Mouse (Mus musculus) embryonic facial prominence, embryonic 12.5 days (tissue): ENCODE measurements at regions not wholly inside any gene's neighbourhood (a gene's known extent, or its start where the extent isn't known, plus 50 kb on each side); places are given as distances from the start of the nearest gene placed in this dataset.
A peak's percentile ranks its signal among the peaks of the same experiment; 100 is the strongest.

Experiments
- ATAC-seq: fragments of 200-750 bp; cut with Nextera tagmentation; 2 replicates; pipeline ENCODE4 v1.8.0; 2017; ENCODE audit not compliant: insufficient number of reproducible peaks, insufficient read depth, low FRiP score, low TSS enrichment
- H3K27ac ChIP-seq: fragments of 300-500 bp; sonication (generic); 2 replicates; pipeline ENCODE4 v1.5.1; 2016; ENCODE audit warnings: mild to moderate bottlenecking
- H3K27me3 ChIP-seq: fragments of 300-500 bp; sonication (generic); 2 replicates; pipeline ENCODE4 v1.6.1; 2016; ENCODE audit warnings: mild to moderate bottlenecking, moderate library complexity
- H3K36me3 ChIP-seq: fragments of 300-500 bp; sonication (generic); 2 replicates; pipeline ENCODE4 v1.6.1; 2016; ENCODE audit warnings: mild to moderate bottlenecking
- H3K4me1 ChIP-seq: fragments of 300-500 bp; sonication (generic); 2 replicates; pipeline ENCODE4 v1.6.1; 2016
- H3K4me2 ChIP-seq: fragments of 300-500 bp; sonication (generic); replicated peaks from 2 replicates; pipeline ENCODE4 v1.6.1; 2016; ENCODE audit warnings: mild to moderate bottlenecking, moderate library complexity
- H3K4me3 ChIP-seq: fragments of 300-500 bp; sonication (generic); 2 replicates; pipeline ENCODE4 v1.5.1; 2016; ENCODE audit warnings: mild to moderate bottlenecking
- H3K9ac ChIP-seq: fragments of 300-500 bp; sonication (generic); 2 replicates; pipeline ENCODE4 v1.6.1; 2016; ENCODE audit warnings: mild to moderate bottlenecking, moderate library complexity
- H3K9me3 ChIP-seq: fragments of 300-500 bp; sonication (generic); 2 replicates; pipeline ENCODE4 v1.6.1; 2016; ENCODE audit warnings: mild to moderate bottlenecking, moderate library complexity
- WGBS: fragments of 180-500 bp; shearing (Covaris S2); methylation state at CpG from one replicate; pipeline ENCODE4 v1.1.7; 2016; 5-methylcytosine and 5-hydroxymethylcytosine counted together

DNA sequence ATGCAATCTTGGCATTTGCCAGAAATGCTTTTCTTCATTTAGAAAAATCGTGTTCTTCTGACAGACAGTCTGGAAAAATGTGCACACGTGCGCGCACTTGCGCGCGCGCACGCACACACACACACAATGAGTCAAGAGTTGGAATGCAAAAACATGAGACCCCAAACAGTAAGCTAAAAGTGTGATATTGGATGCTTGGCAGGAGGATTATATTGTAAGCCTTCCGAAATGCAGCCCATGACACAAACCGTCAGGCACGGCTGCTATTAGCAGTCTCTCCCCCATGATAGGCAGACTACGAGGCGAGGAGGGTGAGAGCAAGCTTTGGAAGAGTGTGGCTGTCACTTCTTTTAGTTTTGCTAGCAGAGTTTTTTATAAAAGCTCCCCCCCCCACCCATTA is 282.1 kb upstream of the Tbc1d5 start:
- Histone ChIP-seq H3K4me2 (peak overlapping the region; percentile 32), H3K9ac (no peak overlapping the region), H3K36me3 (no peaks in the 10 kb centered on the region), H3K9me3 (no peaks in the 10 kb centered on the region), H3K4me3 (0 out of 2 replicates have a peak overlapping the region, but pooled peaks have one; percentile 13), H3K4me1 (no peaks in the 10 kb centered on the region; the same call in 1 of the 2 replicates), H3K27ac (no peak overlapping the region), H3K27me3 (no peaks in the 10 kb centered on the region)
- ATAC-seq = no peak
- 56% methylated on average over 14 of the region's 14 CpGs for WGBS

DNA sequence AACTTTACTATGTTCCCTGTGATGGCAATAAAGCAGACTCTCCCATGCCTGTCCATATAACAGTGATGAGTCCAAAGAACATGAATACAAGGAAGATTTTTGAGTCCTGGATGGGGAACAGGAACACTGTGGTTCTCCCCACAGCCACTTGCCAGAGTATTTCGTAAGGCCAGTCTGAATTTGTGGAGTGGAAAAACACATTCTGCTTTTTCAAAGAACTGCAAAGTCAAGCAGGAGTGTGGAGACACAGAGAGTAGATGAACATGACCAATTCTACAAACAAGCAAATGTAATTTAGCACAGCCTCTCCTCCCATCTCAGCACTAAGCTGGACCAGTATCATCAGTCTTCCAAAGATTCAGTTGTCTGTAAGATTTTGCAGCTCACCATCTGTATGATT is 280.0 kb upstream of the Tbc1d5 start:
- Histone ChIP-seq H3K27ac (no peak overlapping the region), H3K4me2 (no peak overlapping the region), H3K27me3 (no peaks in the 10 kb centered on the region), H3K4me1 (no peaks in the 10 kb centered on the region; the same call in 1 of the 2 replicates), H3K4me3 (no peak overlapping the region), H3K9me3 (no peaks in the 10 kb centered on the region), H3K36me3 (no peaks in the 10 kb centered on the region), H3K9ac (no peak overlapping the region)
- no peak for ATAC-seq
- 79% methylated on average over 1 of the region's 1 CpGs for WGBS

DNA sequence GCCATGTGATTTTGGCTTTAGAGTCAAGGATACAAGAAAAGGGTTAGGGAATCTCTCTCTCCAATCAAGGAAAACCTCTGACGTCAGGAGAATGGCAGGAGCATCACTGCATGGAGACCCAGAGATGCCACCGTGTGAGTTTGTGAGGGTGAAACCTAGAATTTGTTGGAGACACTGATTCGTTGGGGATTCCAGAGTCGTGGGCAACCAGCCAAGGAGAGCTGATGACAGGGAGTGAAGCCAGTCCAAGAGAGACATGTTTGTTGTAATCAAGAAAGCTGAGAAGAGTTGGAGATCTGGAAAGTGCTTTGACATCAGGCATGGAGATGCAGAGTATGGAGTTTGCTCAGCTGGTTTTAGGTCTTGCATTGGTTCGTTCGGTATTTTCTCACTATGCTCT is 236.6 kb upstream of the Tbc1d5 start:
- Histone ChIP-seq H3K9me3 (no peaks in the 10 kb centered on the region), H3K4me2 (no peak overlapping the region), H3K4me3 (no peak overlapping the region), H3K9ac (no peak overlapping the region), H3K36me3 (no peaks in the 10 kb centered on the region), H3K4me1 (no peaks in the 10 kb centered on the region), H3K27me3 (no peaks in the 10 kb centered on the region), H3K27ac (no peak overlapping the region)
- 87% methylated on average over 6 of the region's 6 CpGs for WGBS
- ATAC-seq = no peak

DNA sequence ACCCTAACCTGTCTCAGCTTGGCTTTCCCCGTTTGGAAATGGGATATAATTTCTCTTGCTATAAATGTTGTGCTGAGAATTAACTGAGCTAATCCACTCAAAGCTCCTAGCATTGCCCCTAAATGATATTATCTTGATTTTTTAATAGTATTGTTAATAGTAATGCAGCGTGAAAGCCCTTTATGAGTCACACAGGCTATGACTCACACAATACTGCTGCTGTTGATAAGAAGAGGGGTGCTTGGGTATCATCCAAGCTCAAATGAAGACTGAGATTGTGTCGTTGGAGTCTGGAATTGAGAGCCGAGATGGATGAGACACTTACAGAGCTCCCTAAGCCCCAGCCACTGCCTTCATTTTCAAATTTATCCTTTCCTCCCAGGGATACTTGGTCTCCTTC is 235.2 kb upstream of the Tbc1d5 start:
- Histone ChIP-seq H3K4me1 (no peaks in the 10 kb centered on the region), H3K9me3 (no peaks in the 10 kb centered on the region), H3K27me3 (no peaks in the 10 kb centered on the region), H3K9ac (no peak overlapping the region), H3K4me3 (no peak overlapping the region), H3K4me2 (no peak overlapping the region), H3K27ac (no peak overlapping the region), H3K36me3 (no peaks in the 10 kb centered on the region)
- no peak for ATAC-seq
- 86% methylated on average over 4 of the region's 4 CpGs for WGBS

DNA sequence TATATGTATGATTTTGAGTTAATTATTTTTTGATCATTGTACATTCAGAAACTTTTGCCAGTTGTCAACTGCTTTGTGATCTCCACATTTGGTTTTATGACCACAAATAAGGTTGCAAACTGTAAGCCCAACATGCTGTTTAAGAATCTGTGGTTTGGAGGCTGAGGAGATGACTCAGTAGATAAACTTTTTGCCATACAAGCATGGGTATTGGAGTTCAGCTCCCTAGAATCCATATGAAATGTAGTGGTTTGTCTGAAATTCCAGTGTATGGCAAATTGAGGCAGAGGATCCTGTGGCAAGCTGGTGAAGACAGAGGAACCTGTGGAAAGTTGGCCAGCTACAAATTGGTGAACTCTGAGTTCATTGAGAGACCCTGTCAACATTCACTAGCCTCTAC is 234.6 kb upstream of the Tbc1d5 start:
- H3K4me3 ChIP-seq = no peak overlapping the region
- H3K27ac ChIP-seq = no peak overlapping the region
- H3K27me3 ChIP-seq = no peaks in the 10 kb centered on the region
- no peak for ATAC-seq
- H3K4me1 ChIP-seq = no peaks in the 10 kb centered on the region
- H3K4me2 ChIP-seq = no peak overlapping the region
- no peak overlapping the region for H3K9ac ChIP-seq
- H3K9me3 ChIP-seq = no peaks in the 10 kb centered on the region
- H3K36me3 ChIP-seq = no peaks in the 10 kb centered on the region

DNA sequence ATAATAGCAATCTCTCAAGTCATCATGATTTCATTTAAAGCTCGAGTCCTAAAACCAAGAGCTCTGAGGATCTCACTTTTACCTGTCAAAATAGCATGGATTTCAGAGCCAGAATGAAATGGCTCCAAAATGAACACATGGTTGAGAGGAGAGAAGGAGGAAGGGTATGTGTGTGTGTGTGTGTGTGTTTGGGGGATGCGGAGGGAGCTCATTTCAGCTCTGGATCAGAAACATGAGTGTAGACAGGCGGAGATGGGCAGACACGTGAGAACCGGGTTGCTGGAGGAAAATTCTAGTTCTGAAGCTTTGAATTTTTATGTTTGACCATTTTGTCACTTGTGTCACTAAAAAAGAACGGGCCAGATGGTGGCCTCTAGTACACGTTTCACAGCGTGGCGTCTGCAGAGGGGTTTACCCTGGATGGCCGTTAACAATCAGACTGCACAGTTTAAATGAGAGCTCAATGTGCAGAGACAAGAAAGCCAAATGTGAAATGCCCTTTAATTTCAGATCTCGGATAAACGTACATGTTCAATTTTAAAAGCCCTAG is 232.5 kb upstream of the Tbc1d5 start:
- Histone ChIP-seq H3K4me3 (no peak overlapping the region), H3K36me3 (no peaks in the 10 kb centered on the region), H3K4me2 (no peak overlapping the region), H3K9ac (no peak overlapping the region), H3K4me1 (no peaks in the 10 kb centered on the region), H3K9me3 (no peaks in the 10 kb centered on the region), H3K27me3 (no peaks in the 10 kb centered on the region), H3K27ac (no peak overlapping the region)
- WGBS = 83% methylated on average over 12 of the region's 12 CpGs
- no peak for ATAC-seq

DNA sequence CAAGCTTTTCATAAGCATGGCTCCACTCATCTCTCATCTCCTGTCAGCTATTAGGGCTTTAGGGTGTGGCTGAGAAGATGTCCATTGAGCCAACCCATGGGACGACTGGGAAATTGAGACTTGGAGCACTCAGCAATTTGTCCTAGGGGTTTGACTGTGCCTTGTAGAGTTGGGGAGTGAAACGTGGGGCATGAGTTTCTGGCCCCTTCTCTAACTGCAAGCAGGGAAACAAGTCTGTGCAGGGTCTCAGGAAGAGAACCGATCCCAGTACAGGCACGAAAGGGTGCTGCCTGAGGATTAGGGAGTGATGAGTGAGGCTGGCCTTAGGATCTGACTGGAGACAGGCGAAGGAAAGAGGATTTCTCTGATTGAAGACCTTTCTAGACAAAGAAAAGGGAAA is 229.7 kb upstream of the Tbc1d5 start:
- Histone ChIP-seq H3K9me3 (no peaks in the 10 kb centered on the region), H3K4me1 (no peaks in the 10 kb centered on the region), H3K9ac (no peak overlapping the region), H3K4me2 (no peak overlapping the region), H3K36me3 (no peaks in the 10 kb centered on the region), H3K27ac (no peak overlapping the region), H3K4me3 (no peak overlapping the region), H3K27me3 (no peaks in the 10 kb centered on the region)
- ATAC-seq = no peak
- WGBS = 63% methylated on average over 5 of the region's 5 CpGs

DNA sequence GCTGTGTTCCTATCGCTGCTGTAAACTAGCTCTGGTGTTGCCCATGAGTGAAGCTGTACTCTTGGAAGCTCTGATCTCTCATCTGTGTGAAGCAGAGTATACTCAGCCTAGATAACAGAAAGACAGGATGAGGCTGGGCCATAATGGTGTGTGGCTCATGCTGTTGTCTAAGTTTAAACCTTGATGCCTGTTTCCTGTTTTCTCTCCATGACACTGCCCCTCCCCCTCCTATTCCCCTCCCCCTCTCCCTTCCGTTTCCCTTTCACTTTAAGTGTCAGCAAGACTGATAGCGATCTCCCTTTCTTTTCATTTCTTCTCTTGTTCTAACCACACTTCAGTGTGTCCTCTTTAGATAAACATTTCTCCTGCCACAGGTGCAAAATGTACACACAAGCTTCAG is 229.2 kb upstream of the Tbc1d5 start:
- H3K27ac ChIP-seq = no peak overlapping the region
- H3K9ac ChIP-seq = no peak overlapping the region
- ATAC-seq = no peak
- no peaks in the 10 kb centered on the region for H3K27me3 ChIP-seq
- no peak overlapping the region for H3K4me3 ChIP-seq
- H3K36me3 ChIP-seq = no peaks in the 10 kb centered on the region
- no peak overlapping the region for H3K4me2 ChIP-seq
- WGBS = 65% methylated on average over 3 of the region's 3 CpGs
- no peaks in the 10 kb centered on the region for H3K4me1 ChIP-seq
- H3K9me3 ChIP-seq = no peaks in the 10 kb centered on the region

DNA sequence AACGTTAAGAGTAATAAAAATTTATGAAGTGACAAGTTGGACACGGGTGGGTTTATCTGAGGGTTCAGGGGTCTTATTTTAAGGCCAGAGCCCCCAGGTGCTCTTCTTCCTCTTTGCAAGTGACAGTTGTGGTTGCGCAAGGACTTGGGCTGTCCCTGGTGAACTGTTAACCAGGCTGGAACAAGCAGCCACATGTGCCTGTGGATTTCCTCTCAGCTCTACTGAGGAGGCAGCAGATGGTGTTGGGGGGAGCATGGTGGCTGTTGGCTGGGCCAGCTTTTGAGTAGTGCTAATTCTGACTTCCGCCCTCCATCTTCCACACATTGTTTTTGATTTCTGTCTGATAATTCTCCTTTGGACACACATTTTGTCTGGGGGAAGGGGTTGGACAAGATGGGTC is 227.9 kb upstream of the Tbc1d5 start:
- ATAC-seq = no peak
- Histone ChIP-seq H3K4me3 (no peak overlapping the region), H3K9me3 (no peaks in the 10 kb centered on the region), H3K27me3 (no peaks in the 10 kb centered on the region), H3K4me1 (no peaks in the 10 kb centered on the region), H3K9ac (no peak overlapping the region), H3K36me3 (no peaks in the 10 kb centered on the region), H3K27ac (no peak overlapping the region), H3K4me2 (no peak overlapping the region)
- WGBS = 88% methylated on average over 4 of the region's 4 CpGs

DNA sequence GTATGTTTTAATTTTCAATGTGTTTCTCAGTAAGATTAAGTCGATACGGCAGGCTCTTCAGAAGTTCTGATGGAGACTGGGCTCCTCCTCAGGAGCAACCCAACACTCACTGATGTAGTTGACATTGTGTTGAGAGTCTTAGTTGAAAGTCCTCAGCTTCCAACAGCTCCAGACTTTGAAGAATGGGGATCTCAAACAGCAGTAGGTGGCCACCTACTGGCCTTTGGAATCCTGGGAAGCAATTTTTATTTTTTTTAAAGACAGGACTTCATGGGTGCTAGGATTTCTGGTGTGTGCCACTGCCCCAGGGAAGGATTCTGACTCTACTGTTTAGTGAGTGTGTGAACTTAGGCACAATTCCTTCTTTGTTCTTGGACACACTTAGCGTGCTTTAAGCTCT is 225.9 kb upstream of the Tbc1d5 start:
- no peak overlapping the region for H3K27ac ChIP-seq
- no peaks in the 10 kb centered on the region for H3K36me3 ChIP-seq
- no peak for ATAC-seq
- 72% methylated on average over 3 of the region's 3 CpGs for WGBS
- no peaks in the 10 kb centered on the region for H3K4me1 ChIP-seq
- H3K9me3 ChIP-seq = no peaks in the 10 kb centered on the region
- no peak overlapping the region for H3K4me2 ChIP-seq
- no peaks in the 10 kb centered on the region for H3K27me3 ChIP-seq
- no peak overlapping the region for H3K9ac ChIP-seq
- H3K4me3 ChIP-seq = no peak overlapping the region

DNA sequence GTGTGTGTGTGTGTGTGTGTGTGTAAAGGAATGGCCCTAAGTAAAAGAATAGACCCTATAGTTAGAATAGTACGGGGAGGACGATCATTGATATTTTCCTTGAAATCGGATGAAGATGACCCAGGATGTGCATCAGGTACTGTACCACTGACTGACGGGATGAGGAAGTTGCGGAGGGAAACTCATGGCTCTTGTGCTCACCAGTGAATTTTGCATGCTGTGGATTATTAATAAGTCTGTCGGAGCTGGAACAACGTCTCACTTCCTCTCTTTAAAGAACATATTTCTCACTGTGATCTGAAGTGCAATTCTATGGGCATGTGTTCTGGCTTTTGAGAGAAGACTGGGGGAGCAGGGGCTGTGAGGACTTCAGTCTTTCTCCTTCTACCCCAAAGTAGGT is 218.8 kb upstream of the Tbc1d5 start:
- no peaks in the 10 kb centered on the region for H3K36me3 ChIP-seq
- H3K9ac ChIP-seq = no peak overlapping the region
- ATAC-seq = no peak
- no peaks in the 10 kb centered on the region for H3K4me1 ChIP-seq
- H3K27ac ChIP-seq = no peak overlapping the region
- H3K4me3 ChIP-seq = no peak overlapping the region
- H3K9me3 ChIP-seq = no peaks in the 10 kb centered on the region
- H3K4me2 ChIP-seq = no peak overlapping the region
- H3K27me3 ChIP-seq = no peaks in the 10 kb centered on the region
- 87% methylated on average over 7 of the region's 7 CpGs for WGBS

DNA sequence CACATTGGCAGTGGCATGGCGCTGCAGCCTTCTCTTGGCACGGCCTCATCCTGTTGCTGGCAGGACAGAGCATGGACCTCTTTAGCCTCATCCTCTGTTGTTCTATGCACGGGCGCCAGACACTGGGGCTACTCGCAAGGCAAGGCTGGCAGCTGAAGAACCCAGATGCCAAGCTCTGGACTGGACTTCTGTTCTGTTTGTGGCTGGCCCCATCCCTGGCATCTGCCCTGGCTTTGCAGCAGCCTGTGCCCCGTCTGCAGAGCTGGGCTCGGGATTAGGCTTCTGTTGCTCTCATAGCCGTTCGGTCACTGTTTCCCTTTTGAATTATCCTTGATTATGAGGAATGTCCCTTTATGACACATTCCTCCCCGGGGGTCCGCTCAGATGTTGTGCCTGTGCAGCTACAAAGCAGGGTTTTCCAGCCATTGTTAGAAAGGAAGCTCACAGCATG is 214.6 kb upstream of the Tbc1d5 start:
- H3K4me1 ChIP-seq = no peaks in the 10 kb centered on the region
- 67% methylated on average over 11 of the region's 11 CpGs for WGBS
- no peak overlapping the region for H3K4me2 ChIP-seq
- H3K9ac ChIP-seq = no peak overlapping the region
- no peaks in the 10 kb centered on the region for H3K27me3 ChIP-seq
- H3K9me3 ChIP-seq = no peaks in the 10 kb centered on the region
- no peak for ATAC-seq
- H3K36me3 ChIP-seq = no peaks in the 10 kb centered on the region
- no peak overlapping the region for H3K4me3 ChIP-seq
- no peak overlapping the region for H3K27ac ChIP-seq

DNA sequence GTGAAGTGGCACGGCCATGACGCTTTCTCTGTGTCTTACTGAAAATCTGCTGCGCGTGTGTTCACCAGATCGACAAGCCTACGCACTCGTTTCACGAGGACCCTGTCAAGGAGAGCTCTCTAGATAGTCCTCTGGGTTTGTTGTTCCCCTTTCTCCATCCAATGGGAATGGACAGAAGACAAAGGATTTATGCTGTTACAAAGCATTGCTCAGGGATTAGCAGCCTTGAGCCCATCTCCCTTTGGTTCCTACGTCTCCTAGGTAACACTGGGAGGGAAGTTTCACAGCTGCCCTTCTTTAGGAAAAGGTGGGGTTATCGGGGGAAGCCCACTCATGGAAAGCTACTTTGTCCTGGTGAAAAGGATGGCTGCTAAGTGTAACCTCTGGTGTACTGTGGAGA is 212.7 kb upstream of the Tbc1d5 start:
- no peaks in the 10 kb centered on the region for H3K36me3 ChIP-seq
- no peak overlapping the region for H3K4me3 ChIP-seq
- no peaks in the 10 kb centered on the region for H3K27me3 ChIP-seq
- H3K9ac ChIP-seq = no peak overlapping the region
- no peak overlapping the region for H3K27ac ChIP-seq
- no peak overlapping the region for H3K4me2 ChIP-seq
- ATAC-seq = no peak
- H3K9me3 ChIP-seq = no peaks in the 10 kb centered on the region
- WGBS = 89% methylated on average over 10 of the region's 10 CpGs
- no peaks in the 10 kb centered on the region for H3K4me1 ChIP-seq
